Mouse (Mus musculus): ENCODE data around the gene Gpr35. TPM values are rescaled to one million over a fixed set of nuclear protein-coding genes. Genes with fewer than 3 reads are reported as not detected.
A peak's percentile ranks its signal among the peaks of the same experiment; 100 is the strongest.

The Gpr35 gene
- polyA plus RNA-seq, 1 experiment = 0.88 TPM

- no peak overlapping the region for H3K4me3 ChIP-seq (ENCODE audit: control insufficient read depth, low read depth, low read length)
- H3K27me3 ChIP-seq (ENCODE audit: control insufficient read depth, insufficient read depth, low read length) = no peaks in the 10 kb centered on the region
- no peaks in the 10 kb centered on the region for H3K4me1 ChIP-seq (ENCODE audit: control insufficient read depth, insufficient read depth, low read length)
- no peaks in the 10 kb centered on the region for H3K36me3 ChIP-seq (ENCODE audit: control insufficient read depth, insufficient read depth, low read length)
- no peak overlapping the region for H3K27ac ChIP-seq (ENCODE audit: control insufficient read depth, insufficient read depth, low read depth, low read length)
- TF ChIP-seq CTCF (IDR thresholded peaks at IDR 0.05; ENCODE audit: control insufficient read depth, insufficient read depth, insufficient replicate concordance, low read depth, low read length) (no peak), POLR2A (IDR thresholded peaks at IDR 0.05; ENCODE audit: control insufficient read depth, low read depth, low read length) (no peak)
Observed at GRCm38 (mm10) chr1:92982931-92983605, 32.4 kb downstream of the Gpr35 start.

- Histone ChIP-seq H3K27me3 (ENCODE audit: control insufficient read depth, insufficient read depth, low read length) (no peaks in the 10 kb centered on the region), H3K4me1 (ENCODE audit: control insufficient read depth, insufficient read depth, low read length) (no peaks in the 10 kb centered on the region), H3K36me3 (ENCODE audit: control insufficient read depth, insufficient read depth, low read length) (no peaks in the 10 kb centered on the region), H3K4me3 (ENCODE audit: control insufficient read depth, low read depth, low read length) (no peak overlapping the region), H3K27ac (ENCODE audit: control insufficient read depth, insufficient read depth, low read depth, low read length) (no peak overlapping the region)
- TF ChIP-seq POLR2A (IDR thresholded peaks at IDR 0.05; ENCODE audit: control insufficient read depth, low read depth, low read length) (no peak), CTCF (IDR thresholded peaks at IDR 0.05; ENCODE audit: control insufficient read depth, insufficient read depth, insufficient replicate concordance, low read depth, low read length) (no peak)
Observed at GRCm38 (mm10) chr1:92984999-92985398, 34.3 kb downstream of the Gpr35 start.

- H3K27ac ChIP-seq (ENCODE audit: control insufficient read depth, insufficient read depth, low read depth, low read length) = no peak overlapping the region
- H3K27me3 ChIP-seq (ENCODE audit: control insufficient read depth, insufficient read depth, low read length) = no peaks in the 10 kb centered on the region
- H3K4me1 ChIP-seq (ENCODE audit: control insufficient read depth, insufficient read depth, low read length) = peaks cover 3% of the 10 kb centered on the region
- H3K4me3 ChIP-seq (ENCODE audit: control insufficient read depth, low read depth, low read length) = no peak overlapping the region
- TF ChIP-seq POLR2A (IDR thresholded peaks at IDR 0.05; ENCODE audit: control insufficient read depth, low read depth, low read length) = no peak
- TF ChIP-seq CTCF (IDR thresholded peaks at IDR 0.05; ENCODE audit: control insufficient read depth, insufficient read depth, insufficient replicate concordance, low read depth, low read length) = no peak
- no peaks in the 10 kb centered on the region for H3K36me3 ChIP-seq (ENCODE audit: control insufficient read depth, insufficient read depth, low read length)
Observed at GRCm38 (mm10) chr1:92988894-92989293, 38.2 kb downstream of the Gpr35 start.

GRCm38 (mm10) chr1:92989891-92990290 lies 39.2 kb downstream of the Gpr35 start:
- TF ChIP-seq POLR2A (IDR thresholded peaks at IDR 0.05; ENCODE audit: control insufficient read depth, low read depth, low read length) = no peak
- no peak for TF ChIP-seq CTCF (IDR thresholded peaks at IDR 0.05; ENCODE audit: control insufficient read depth, insufficient read depth, insufficient replicate concordance, low read depth, low read length)
- no peaks in the 10 kb centered on the region for H3K27me3 ChIP-seq (ENCODE audit: control insufficient read depth, insufficient read depth, low read length)
- H3K4me3 ChIP-seq (ENCODE audit: control insufficient read depth, low read depth, low read length) = peak overlapping the region; percentile 3; the same call in 1 of the 2 replicates
- no peaks in the 10 kb centered on the region for H3K36me3 ChIP-seq (ENCODE audit: control insufficient read depth, insufficient read depth, low read length)
- H3K4me1 ChIP-seq (ENCODE audit: control insufficient read depth, insufficient read depth, low read length) = peaks cover 3% of the 10 kb centered on the region
- H3K27ac ChIP-seq (ENCODE audit: control insufficient read depth, insufficient read depth, low read depth, low read length) = no peak overlapping the region

- TF ChIP-seq POLR2A (IDR thresholded peaks at IDR 0.05; ENCODE audit: control insufficient read depth, low read depth, low read length) (no peak), CTCF (IDR thresholded peaks at IDR 0.05; ENCODE audit: control insufficient read depth, insufficient read depth, insufficient replicate concordance, low read depth, low read length) (no peak)
- Histone ChIP-seq H3K27ac (ENCODE audit: control insufficient read depth, insufficient read depth, low read depth, low read length) (no peak overlapping the region; the same call in 1 of the 2 replicates), H3K36me3 (ENCODE audit: control insufficient read depth, insufficient read depth, low read length) (no peaks in the 10 kb centered on the region), H3K4me3 (ENCODE audit: control insufficient read depth, low read depth, low read length) (peak overlapping the region; percentile 76), H3K4me1 (ENCODE audit: control insufficient read depth, insufficient read depth, low read length) (peaks cover 5% of the 10 kb centered on the region), H3K27me3 (ENCODE audit: control insufficient read depth, insufficient read depth, low read length) (no peaks in the 10 kb centered on the region)
Observed at GRCm38 (mm10) chr1:92992214-92992855, 41.7 kb downstream of the Gpr35 start.

- Histone ChIP-seq H3K4me3 (ENCODE audit: control insufficient read depth, low read depth, low read length) (peak overlapping the region; percentile 76), H3K27me3 (ENCODE audit: control insufficient read depth, insufficient read depth, low read length) (no peaks in the 10 kb centered on the region), H3K36me3 (ENCODE audit: control insufficient read depth, insufficient read depth, low read length) (no peaks in the 10 kb centered on the region), H3K4me1 (ENCODE audit: control insufficient read depth, insufficient read depth, low read length) (peaks cover 5% of the 10 kb centered on the region), H3K27ac (ENCODE audit: control insufficient read depth, insufficient read depth, low read depth, low read length) (no peak overlapping the region; the same call in 1 of the 2 replicates)
- 0 out of 2 replicates have a peak, but pooled peaks have one; percentile 18 for TF ChIP-seq POLR2A (IDR thresholded peaks at IDR 0.05; ENCODE audit: control insufficient read depth, low read depth, low read length)
- TF ChIP-seq CTCF (IDR thresholded peaks at IDR 0.05; ENCODE audit: control insufficient read depth, insufficient read depth, insufficient replicate concordance, low read depth, low read length) = no peak
Observed at GRCm38 (mm10) chr1:92992880-92993279, 42.2 kb downstream of the Gpr35 start.

- no peak within 1 kb of the TSS for H3K4me3 ChIP-seq (ENCODE audit: control insufficient read depth, low read depth, low read length)
- H3K4me1 ChIP-seq (ENCODE audit: control insufficient read depth, insufficient read depth, low read length) = peaks cover 4% of the 10 kb centered on the region; the same call in 1 of the 2 replicates
- no peaks in the 10 kb centered on the region for H3K27me3 ChIP-seq (ENCODE audit: control insufficient read depth, insufficient read depth, low read length)
- TF ChIP-seq CTCF (IDR thresholded peaks at IDR 0.05; ENCODE audit: control insufficient read depth, insufficient read depth, insufficient replicate concordance, low read depth, low read length) (no peak), POLR2A (IDR thresholded peaks at IDR 0.05; ENCODE audit: control insufficient read depth, low read depth, low read length) (no peak)
- no peak within 1 kb of the TSS for H3K27ac ChIP-seq (ENCODE audit: control insufficient read depth, insufficient read depth, low read depth, low read length)
- H3K36me3 ChIP-seq (ENCODE audit: control insufficient read depth, insufficient read depth, low read length) = no peaks in the 10 kb centered on the region
Observed at GRCm38 (mm10) chr1:93006061-93006460, 55.4 kb downstream of the Gpr35 start, which contains the start of gene Aqp12. Aqp12 (plus strand) TSS chr1:93006334.

All from testis, adult 2 months (tissue).